Mouse (Mus musculus) embryo, embryonic 11 days (tissue): ENCODE data around the gene Aqp6.

Source experiments
- DNase-seq: peaks from one replicate; pipeline ENCODE4 v3.0.0-alpha.2; 2015

The Aqp6 gene

GRCm38 (mm10) chr15:99649067-99649761 lies 48.0 kb downstream of the Aqp6 start:
- no peak for DNase-seq

GRCm38 (mm10) chr15:99650304-99650703 lies 49.1 kb downstream of the Aqp6 start:
- DNase-seq, result no peak

- peak; percentile 98 for DNase-seq
These were observed 50.1 kb downstream of the Aqp6 start, which contains the start of gene Racgap1 for GRCm38 (mm10) chr15:99651163-99651872. TSS of gene Racgap1 (minus strand) at chr15:99651656.

GRCm38 (mm10) chr15:99651984-99652872 lies 51.0 kb downstream of the Aqp6 start:
- DNase-seq, result no peak

GRCm38 (mm10) chr15:99653291-99653690 lies 52.1 kb downstream of the Aqp6 start:
- peak; percentile 56 for DNase-seq

- no peak for DNase-seq
These were observed 52.7 kb downstream of the Aqp6 start for GRCm38 (mm10) chr15:99653876-99654275.
